Mouse (Mus musculus): ENCODE data around the gene Piezo1. TPM values are rescaled to one million over a fixed set of nuclear protein-coding genes. Genes with fewer than 3 reads are reported as not detected.

The Piezo1 gene
- polyA plus RNA-seq, 1 experiment from 2014 or later = 253 TPM

GRCm38 (mm10) chr8:122462510-122462909, 88.6 kb downstream of the Piezo1 start:
- ChIA-PET CTCF (interaction anchor here (1.1 kb wide), 1 partner anchor 13 kb away, joined by 3 read pairs; no protein-coding TSS in a partner anchor), POLR2A (interaction anchor here (0.6 to 2.4 kb wide), 2 partner anchors 13 to 87 kb away, joined by 3 to 10 read pairs; partner anchors contain the start of genes Ctu2 and Rnf166)
- ATAC-seq (no peak), DNase-seq (ENCODE audit: low read depth, low spot score) (no peak)
- TF ChIP-seq CTCF (IDR thresholded peaks at IDR 0.05) = no peak
- H3K27me3 ChIP-seq = no peaks in the 10 kb centered on the region
- in situ Hi-C loops (cut with MboI; ENCODE audit: low pct_unique_long_range_greater_than_20kb) = no loop called here

DNA sequence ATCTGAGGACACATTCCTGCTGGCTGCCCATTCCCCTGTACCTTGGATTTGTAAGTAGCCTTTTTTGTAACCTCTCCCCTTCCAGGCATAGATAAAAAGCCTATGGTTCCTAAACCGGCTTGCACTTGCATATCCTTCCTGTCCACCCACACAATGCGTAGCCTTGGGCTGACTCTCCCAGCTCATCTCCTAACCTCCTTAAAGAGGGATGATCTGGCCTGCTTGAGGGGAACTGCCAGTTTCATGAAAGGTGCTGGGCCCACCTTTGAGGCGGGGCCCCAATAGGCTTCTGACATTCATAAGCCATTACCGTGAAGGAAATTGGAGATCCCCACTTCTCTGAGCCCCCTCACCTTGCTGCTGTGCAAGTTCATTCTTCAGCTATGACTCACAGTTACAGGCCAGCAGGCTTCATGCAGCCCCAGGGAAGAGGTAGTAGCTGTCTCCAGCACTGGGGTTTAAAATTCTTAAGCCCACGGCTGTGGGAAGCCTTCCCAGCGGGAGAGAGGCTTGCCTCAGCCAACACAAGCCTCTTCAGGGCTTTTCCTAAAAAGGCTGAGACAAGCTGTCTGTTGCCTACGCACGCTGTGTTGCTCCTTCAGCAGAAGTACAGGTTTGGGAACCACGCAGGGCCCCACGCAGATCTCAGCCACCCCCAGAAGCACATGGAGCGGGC, 89.5 kb downstream of the Piezo1 start:
- peak; percentile 77 for ATAC-seq

DNA sequence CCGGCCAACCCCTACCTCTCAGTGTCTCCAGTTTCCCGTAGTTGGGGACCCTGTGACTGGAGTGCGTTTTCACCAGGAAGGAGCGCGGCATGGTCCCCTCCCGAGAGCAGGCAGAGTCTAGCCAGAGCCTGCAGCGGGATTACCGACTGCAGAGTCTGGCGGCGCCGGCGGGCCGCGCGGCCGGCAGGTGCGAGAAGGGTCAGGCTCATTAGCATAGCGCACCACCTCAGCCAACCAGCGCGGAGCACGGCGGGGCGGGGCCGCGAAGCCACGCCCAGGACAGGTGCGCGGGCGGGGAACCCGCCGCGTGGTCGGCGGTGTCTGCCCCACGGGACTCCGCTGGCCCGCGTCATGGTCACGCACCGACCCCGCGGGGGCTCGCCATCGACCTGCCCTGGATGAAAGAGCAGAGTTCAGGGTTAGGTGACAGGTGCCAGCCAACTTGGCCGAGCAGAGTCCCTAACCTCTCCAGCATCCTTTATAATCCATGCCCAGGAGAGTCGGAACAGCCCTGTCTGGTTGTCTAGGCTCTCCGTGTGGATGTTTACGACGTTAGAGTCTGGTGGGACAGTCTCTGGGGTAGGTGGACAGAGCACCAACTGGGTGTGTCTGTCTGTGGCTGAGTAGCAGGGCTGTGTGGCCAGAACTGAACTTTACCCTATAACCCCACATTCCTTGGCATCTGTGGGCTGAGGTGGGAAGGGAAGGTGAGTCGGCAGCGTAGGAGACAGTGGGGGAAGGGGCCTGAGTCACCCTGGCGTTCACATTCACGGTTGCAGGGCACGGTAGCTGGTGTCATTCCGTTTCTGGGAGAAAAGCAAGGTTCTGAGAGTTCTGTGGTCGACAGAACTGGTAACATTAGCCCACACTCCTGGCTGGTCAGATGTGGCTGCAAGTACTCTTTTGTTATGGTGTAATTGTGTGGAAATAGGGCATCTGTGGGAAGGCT, 90.3 kb downstream of the Piezo1 start, which contains the start of gene Snai3:
Gene Snai3 (minus strand): TSS at position 210 of the 949 bp plus-strand sequence.
- POLR2A ChIA-PET = interaction anchor here (0.6 kb wide), 1 partner anchor 8 kb away, joined by 3 read pairs; no protein-coding TSS in a partner anchor
- no peaks in the 10 kb centered on the region for H3K27me3 ChIP-seq
- ATAC-seq (peak; percentile 31), DNase-seq (ENCODE audit: low read depth, low spot score) (peak; percentile 47)
- TF ChIP-seq CTCF (IDR thresholded peaks at IDR 0.05) = no peak
- CTCF ChIA-PET = interaction anchor here (2.3 kb wide), 1 partner anchor 16 kb away, joined by 12 read pairs; the partner anchor contains the start of gene Mvd
- in situ Hi-C loops (cut with MboI; ENCODE audit: low pct_unique_long_range_greater_than_20kb) = no loop called here

More for the DNA sequence above, 89.5 kb downstream of the Piezo1 start:
- peak; percentile 87 for DNase-seq (ENCODE audit: low read depth, low spot score)
- ChIA-PET POLR2A (interaction anchor here (0.6 to 0.7 kb wide), 2 partner anchors 9 to 12 kb away, joined by 3 read pairs; no protein-coding TSS in a partner anchor), CTCF (interaction anchor here (1.1 kb wide), 1 partner anchor 13 kb away, joined by 3 read pairs; no protein-coding TSS in a partner anchor)
- no peak for TF ChIP-seq CTCF (IDR thresholded peaks at IDR 0.05)
- H3K27me3 ChIP-seq = no peaks in the 10 kb centered on the region
- in situ Hi-C loops (cut with MboI; ENCODE audit: low pct_unique_long_range_greater_than_20kb) = no loop called here

DNA sequence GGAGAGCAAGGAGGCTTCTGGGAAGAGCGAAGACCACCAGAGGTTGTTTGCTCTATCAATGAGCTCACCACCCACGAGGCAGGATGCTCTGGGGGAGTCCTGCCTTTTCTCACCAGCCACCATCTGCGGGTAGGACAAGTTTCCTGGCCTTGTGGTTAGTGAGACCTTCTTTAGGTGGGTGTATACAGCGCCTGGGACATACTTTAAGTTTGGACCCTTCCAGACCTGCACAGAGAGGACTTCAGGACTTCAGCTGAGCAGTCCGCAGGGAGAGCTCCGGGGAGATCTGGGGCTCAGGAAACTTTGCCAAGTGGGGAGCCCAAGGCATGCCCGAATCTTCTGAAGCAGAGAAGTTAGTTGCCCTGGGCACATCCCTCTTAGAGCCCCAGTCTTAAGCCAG, 91.1 kb downstream of the Piezo1 start:
- ChIA-PET CTCF (interaction anchor here (2.3 kb wide), 1 partner anchor 16 kb away, joined by 12 read pairs; the partner anchor contains the start of gene Mvd), POLR2A (interaction anchor here (0.6 to 0.8 kb wide), 2 partner anchors 16 to 37 kb away, joined by 3 read pairs; no protein-coding TSS in a partner anchor)
- ATAC-seq = no peak
- in situ Hi-C loops (cut with MboI; ENCODE audit: low pct_unique_long_range_greater_than_20kb) = no loop called here
- H3K27me3 ChIP-seq = no peaks in the 10 kb centered on the region
- DNase-seq (ENCODE audit: low read depth, low spot score) = no peak
- TF ChIP-seq CTCF (IDR thresholded peaks at IDR 0.05) = no peak

DNA sequence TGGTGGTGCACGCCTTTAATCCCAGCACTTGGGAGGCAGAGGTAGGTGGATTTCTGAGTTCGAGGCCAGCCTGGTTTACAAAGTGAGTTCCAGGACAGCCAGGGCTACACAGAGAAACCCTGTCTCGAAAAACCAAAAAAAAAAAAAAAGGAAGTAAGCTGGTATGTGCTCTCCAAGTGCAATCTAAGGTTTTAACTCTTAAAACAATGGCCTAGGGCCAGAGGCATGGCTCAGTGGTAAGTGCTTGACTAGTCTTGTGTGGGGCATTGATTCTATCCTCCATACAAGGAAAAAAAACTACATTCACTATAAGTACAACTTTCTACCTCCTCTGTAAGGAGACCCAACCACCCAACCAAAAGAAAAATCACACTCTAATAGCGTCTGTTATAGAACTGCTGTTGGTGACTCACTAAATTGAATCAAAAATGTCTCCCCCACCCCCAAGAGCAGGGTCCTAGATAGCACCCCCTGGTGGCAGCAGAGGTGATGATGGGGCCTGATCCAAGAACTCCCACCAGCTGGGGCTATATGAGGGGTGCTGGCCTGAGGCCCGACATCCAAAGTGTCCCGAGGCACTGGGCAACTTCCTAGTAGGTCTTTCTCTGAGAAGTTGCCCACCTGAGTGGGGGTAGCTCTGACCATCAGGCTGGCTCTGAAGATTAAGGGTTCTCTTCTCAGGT, 91.8 kb downstream of the Piezo1 start:
- ChIA-PET CTCF (interaction anchor here (2.3 kb wide), 1 partner anchor 15 kb away, joined by 12 read pairs; the partner anchor contains the start of gene Mvd), POLR2A (interaction anchor here (0.6 to 0.8 kb wide), 2 partner anchors 15 to 36 kb away, joined by 3 read pairs; no protein-coding TSS in a partner anchor)
- in situ Hi-C loops (cut with MboI; ENCODE audit: low pct_unique_long_range_greater_than_20kb) = no loop called here
- no peaks in the 10 kb centered on the region for H3K27me3 ChIP-seq
- no peak for ATAC-seq
- TF ChIP-seq CTCF (IDR thresholded peaks at IDR 0.05) = no peak
- no peak for DNase-seq (ENCODE audit: low read depth, low spot score)

GRCm38 (mm10) chr8:122457171-122457570, 94.0 kb downstream of the Piezo1 start:
- TF ChIP-seq CTCF (IDR thresholded peaks at IDR 0.05) = no peak
- in situ Hi-C loops (cut with MboI; ENCODE audit: low pct_unique_long_range_greater_than_20kb) = no loop called here
- ATAC-seq (no peak), DNase-seq (ENCODE audit: low read depth, low spot score) (no peak)
- POLR2A ChIA-PET = no interaction called here
- CTCF ChIA-PET = interaction anchor here (1.0 to 1.3 kb wide), 2 partner anchors 12 to 37 kb away, joined by 3 to 4 read pairs; no protein-coding TSS in a partner anchor
- no peaks in the 10 kb centered on the region for H3K27me3 ChIP-seq

GRCm38 (mm10) chr8:122454409-122454808, 96.7 kb downstream of the Piezo1 start:
- in situ Hi-C loops (cut with MboI; ENCODE audit: low pct_unique_long_range_greater_than_20kb) = no loop called here
- DNase-seq (ENCODE audit: low read depth, low spot score) (no peak), ATAC-seq (no peak)
- CTCF ChIA-PET = no interaction called here
- no peak for TF ChIP-seq CTCF (IDR thresholded peaks at IDR 0.05)
- no peaks in the 10 kb centered on the region for H3K27me3 ChIP-seq
- POLR2A ChIA-PET = no interaction called here

DNA sequence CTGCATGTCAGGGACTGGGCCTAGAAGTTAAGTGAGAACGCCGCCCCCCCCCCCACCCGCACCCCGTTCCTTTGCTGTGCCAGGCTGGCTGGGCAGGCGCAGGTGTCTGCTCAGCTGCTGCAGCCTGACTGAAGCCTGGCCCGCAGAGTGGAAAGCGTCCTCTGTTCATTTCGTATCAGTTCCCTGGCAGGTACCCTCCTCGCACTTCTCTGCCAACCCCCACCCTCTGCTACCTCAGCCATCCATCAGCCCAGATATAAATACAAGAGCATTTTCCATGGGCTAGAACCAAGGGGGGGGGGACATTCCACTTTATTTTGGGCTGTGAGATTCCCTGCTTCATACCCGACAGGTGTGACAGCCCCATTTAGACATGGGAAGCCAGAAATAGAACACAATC, 99.0 kb downstream of the Piezo1 start:
- DNase-seq (ENCODE audit: low read depth, low spot score) = no peak
- ATAC-seq = no peak
- POLR2A ChIA-PET = interaction anchor here (0.7 kb wide), 1 partner anchor 9 kb away, joined by 3 read pairs; no protein-coding TSS in a partner anchor
- TF ChIP-seq CTCF (IDR thresholded peaks at IDR 0.05) = no peak
- no peaks in the 10 kb centered on the region for H3K27me3 ChIP-seq
- in situ Hi-C loops (cut with MboI; ENCODE audit: low pct_unique_long_range_greater_than_20kb) = no loop called here
- CTCF ChIA-PET = no interaction called here

GRCm38 (mm10) chr8:122451161-122451703, 99.9 kb downstream of the Piezo1 start:
- CTCF ChIA-PET = no interaction called here
- DNase-seq (ENCODE audit: low read depth, low spot score) = no peak
- no peak for TF ChIP-seq CTCF (IDR thresholded peaks at IDR 0.05)
- POLR2A ChIA-PET = no interaction called here
- no peak for ATAC-seq
- no peaks in the 10 kb centered on the region for H3K27me3 ChIP-seq
- in situ Hi-C loops (cut with MboI; ENCODE audit: low pct_unique_long_range_greater_than_20kb) = no loop called here
